Mouse (Mus musculus): ENCODE measurements around the gene Ncapd2. TPM values are rescaled to one million over a fixed set of nuclear protein-coding genes. Genes with fewer than 3 reads are reported as not detected.

Gene Ncapd2
- polyA plus RNA-seq, 1 experiment from 2014 or later, result 39.4 TPM

- Histone ChIP-seq H3K27ac (ENCODE audit: low read length) (no peak overlapping the region), H3K36me3 (ENCODE audit: control insufficient read depth, insufficient read depth, low read length) (peaks cover 15% of the 10 kb centered on the region), H3K9ac (ENCODE audit: low read depth, low read length) (no peak overlapping the region), H3K9me3 (replicated peaks; ENCODE audit: control insufficient read depth, low read length, poor library complexity, severe bottlenecking) (no peaks in the 10 kb centered on the region), H3K27me3 (ENCODE audit: control insufficient read depth, insufficient read depth, low read depth, low read length) (no peaks in the 10 kb centered on the region), H3K4me1 (ENCODE audit: control insufficient read depth, insufficient read depth, low read length) (peaks cover 8% of the 10 kb centered on the region), H3K4me3 (ENCODE audit: low read depth, low read length) (no peak overlapping the region), H3K4me2 (ENCODE audit: low read length) (no peak overlapping the region)
- 85% methylated on average over 15 of the region's 15 CpGs for WGBS
- ATAC-seq, result no peak
Measured at GRCm38 (mm10) chr6:125158944-125159492, 32.5 kb downstream of the Ncapd2 start.

GRCm38 (mm10) chr6:125156903-125157614 lies 34.4 kb downstream of the Ncapd2 start:
- Histone ChIP-seq H3K9me3 (replicated peaks; ENCODE audit: control insufficient read depth, low read length, poor library complexity, severe bottlenecking) (no peaks in the 10 kb centered on the region), H3K27ac (ENCODE audit: low read length) (no peak overlapping the region), H3K4me3 (ENCODE audit: low read depth, low read length) (no peak overlapping the region), H3K4me1 (ENCODE audit: control insufficient read depth, insufficient read depth, low read length) (no peaks in the 10 kb centered on the region), H3K36me3 (ENCODE audit: control insufficient read depth, insufficient read depth, low read length) (peaks cover 30% of the 10 kb centered on the region), H3K27me3 (ENCODE audit: control insufficient read depth, insufficient read depth, low read depth, low read length) (no peaks in the 10 kb centered on the region), H3K4me2 (ENCODE audit: low read length) (no peak overlapping the region), H3K9ac (ENCODE audit: low read depth, low read length) (no peak overlapping the region)
- WGBS, result 15% methylated on average over 7 of the region's 7 CpGs
- ATAC-seq, result no peak

DNA sequence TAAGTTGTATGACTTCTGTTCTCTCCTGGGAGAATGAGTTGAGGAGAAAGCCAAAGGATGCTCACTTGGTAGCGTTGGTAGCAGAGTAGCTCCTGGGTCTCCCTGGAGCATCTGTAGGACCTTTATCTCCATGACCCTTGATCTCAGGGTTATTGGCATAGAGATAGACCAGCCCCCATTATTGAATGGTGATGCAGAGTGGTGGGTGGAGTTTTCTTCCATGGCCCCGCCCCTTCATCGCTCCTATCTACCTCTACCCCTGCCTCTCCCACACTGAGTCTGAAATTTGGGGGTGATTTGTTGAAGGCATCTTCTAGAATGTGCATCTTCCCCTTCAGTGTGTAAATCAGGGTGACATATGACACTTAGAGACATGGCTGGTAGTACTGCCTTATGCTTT lies 35.0 kb downstream of the Ncapd2 start:
- no peaks in the 10 kb centered on the region for H3K9me3 ChIP-seq (replicated peaks; ENCODE audit: control insufficient read depth, low read length, poor library complexity, severe bottlenecking)
- ATAC-seq, result no peak
- no peak overlapping the region for H3K4me3 ChIP-seq (ENCODE audit: low read depth, low read length)
- peaks cover 33% of the 10 kb centered on the region for H3K36me3 ChIP-seq (ENCODE audit: control insufficient read depth, insufficient read depth, low read length)
- H3K9ac ChIP-seq (ENCODE audit: low read depth, low read length), result no peak overlapping the region
- no peak overlapping the region for H3K27ac ChIP-seq (ENCODE audit: low read length)
- H3K27me3 ChIP-seq (ENCODE audit: control insufficient read depth, insufficient read depth, low read depth, low read length), result no peaks in the 10 kb centered on the region
- H3K4me2 ChIP-seq (ENCODE audit: low read length), result no peak overlapping the region
- 78% methylated on average over 3 of the region's 3 CpGs for WGBS
- no peaks in the 10 kb centered on the region for H3K4me1 ChIP-seq (ENCODE audit: control insufficient read depth, insufficient read depth, low read length)

GRCm38 (mm10) chr6:125155262-125155661 lies 36.2 kb downstream of the Ncapd2 start:
- no peak overlapping the region for H3K4me3 ChIP-seq (ENCODE audit: low read depth, low read length)
- no peak for ATAC-seq
- no peak overlapping the region for H3K27ac ChIP-seq (ENCODE audit: low read length)
- no peak overlapping the region for H3K4me2 ChIP-seq (ENCODE audit: low read length)
- no peaks in the 10 kb centered on the region for H3K4me1 ChIP-seq (ENCODE audit: control insufficient read depth, insufficient read depth, low read length)
- 83% methylated on average over 8 of the region's 8 CpGs for WGBS
- H3K9me3 ChIP-seq (replicated peaks; ENCODE audit: control insufficient read depth, low read length, poor library complexity, severe bottlenecking), result no peaks in the 10 kb centered on the region
- no peak overlapping the region for H3K9ac ChIP-seq (ENCODE audit: low read depth, low read length)
- no peaks in the 10 kb centered on the region for H3K27me3 ChIP-seq (ENCODE audit: control insufficient read depth, insufficient read depth, low read depth, low read length)
- peaks cover 23% of the 10 kb centered on the region for H3K36me3 ChIP-seq (ENCODE audit: control insufficient read depth, insufficient read depth, low read length)

DNA sequence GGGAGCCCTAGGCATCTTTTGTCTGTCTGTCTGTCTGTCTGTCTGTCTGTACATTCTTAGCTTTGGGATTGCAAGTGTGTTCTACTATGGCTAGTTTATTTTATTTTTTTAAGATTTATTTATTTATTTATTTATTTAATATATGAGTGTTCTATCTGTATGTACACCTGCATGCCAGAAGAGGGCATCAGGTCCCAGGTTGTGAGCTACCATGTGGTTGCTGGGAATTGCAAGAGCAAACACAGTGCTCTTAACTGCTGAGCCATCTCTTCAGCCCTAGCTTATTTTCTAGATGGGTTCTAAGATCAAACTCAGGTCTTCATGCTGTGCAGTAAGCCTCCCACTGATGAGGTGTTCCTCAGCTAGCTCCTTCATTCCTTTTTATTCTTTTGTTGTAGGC lies 37.0 kb downstream of the Ncapd2 start:
- no peaks in the 10 kb centered on the region for H3K27me3 ChIP-seq (ENCODE audit: control insufficient read depth, insufficient read depth, low read depth, low read length)
- H3K9me3 ChIP-seq (replicated peaks; ENCODE audit: control insufficient read depth, low read length, poor library complexity, severe bottlenecking), result no peaks in the 10 kb centered on the region
- H3K4me2 ChIP-seq (ENCODE audit: low read length), result no peak overlapping the region
- no peak overlapping the region for H3K9ac ChIP-seq (ENCODE audit: low read depth, low read length)
- no peak overlapping the region for H3K27ac ChIP-seq (ENCODE audit: low read length)
- peak; percentile 37; the same call in 1 of the 2 replicates for ATAC-seq
- H3K4me3 ChIP-seq (ENCODE audit: low read depth, low read length), result no peak overlapping the region
- H3K4me1 ChIP-seq (ENCODE audit: control insufficient read depth, insufficient read depth, low read length), result no peaks in the 10 kb centered on the region
- H3K36me3 ChIP-seq (ENCODE audit: control insufficient read depth, insufficient read depth, low read length), result peaks cover 21% of the 10 kb centered on the region

- no peak for ATAC-seq
- 93% methylated on average over 4 of the region's 4 CpGs for WGBS
- H3K9ac ChIP-seq (ENCODE audit: low read depth, low read length), result no peak overlapping the region
- peaks cover 21% of the 10 kb centered on the region for H3K36me3 ChIP-seq (ENCODE audit: control insufficient read depth, insufficient read depth, low read length)
- no peaks in the 10 kb centered on the region for H3K27me3 ChIP-seq (ENCODE audit: control insufficient read depth, insufficient read depth, low read depth, low read length)
- no peak overlapping the region for H3K4me3 ChIP-seq (ENCODE audit: low read depth, low read length)
- H3K4me1 ChIP-seq (ENCODE audit: control insufficient read depth, insufficient read depth, low read length), result peaks cover under 1% of the 10 kb centered on the region; the same call in 1 of the 2 replicates
- no peak overlapping the region for H3K27ac ChIP-seq (ENCODE audit: low read length)
- H3K4me2 ChIP-seq (ENCODE audit: low read length), result no peak overlapping the region
- no peaks in the 10 kb centered on the region for H3K9me3 ChIP-seq (replicated peaks; ENCODE audit: control insufficient read depth, low read length, poor library complexity, severe bottlenecking)
Measured at GRCm38 (mm10) chr6:125153682-125154081, 37.8 kb downstream of the Ncapd2 start.

GRCm38 (mm10) chr6:125153018-125153389 lies 38.5 kb downstream of the Ncapd2 start:
- Histone ChIP-seq H3K27ac (ENCODE audit: low read length) (no peak overlapping the region), H3K4me3 (ENCODE audit: low read depth, low read length) (no peak overlapping the region), H3K9me3 (replicated peaks; ENCODE audit: control insufficient read depth, low read length, poor library complexity, severe bottlenecking) (no peaks in the 10 kb centered on the region), H3K4me2 (ENCODE audit: low read length) (no peak overlapping the region), H3K9ac (ENCODE audit: low read depth, low read length) (no peak overlapping the region), H3K27me3 (ENCODE audit: control insufficient read depth, insufficient read depth, low read depth, low read length) (no peaks in the 10 kb centered on the region), H3K36me3 (ENCODE audit: control insufficient read depth, insufficient read depth, low read length) (peaks cover 21% of the 10 kb centered on the region), H3K4me1 (ENCODE audit: control insufficient read depth, insufficient read depth, low read length) (peaks cover 8% of the 10 kb centered on the region)
- no peak for ATAC-seq
- WGBS, result 87% methylated on average over 5 of the region's 5 CpGs

DNA sequence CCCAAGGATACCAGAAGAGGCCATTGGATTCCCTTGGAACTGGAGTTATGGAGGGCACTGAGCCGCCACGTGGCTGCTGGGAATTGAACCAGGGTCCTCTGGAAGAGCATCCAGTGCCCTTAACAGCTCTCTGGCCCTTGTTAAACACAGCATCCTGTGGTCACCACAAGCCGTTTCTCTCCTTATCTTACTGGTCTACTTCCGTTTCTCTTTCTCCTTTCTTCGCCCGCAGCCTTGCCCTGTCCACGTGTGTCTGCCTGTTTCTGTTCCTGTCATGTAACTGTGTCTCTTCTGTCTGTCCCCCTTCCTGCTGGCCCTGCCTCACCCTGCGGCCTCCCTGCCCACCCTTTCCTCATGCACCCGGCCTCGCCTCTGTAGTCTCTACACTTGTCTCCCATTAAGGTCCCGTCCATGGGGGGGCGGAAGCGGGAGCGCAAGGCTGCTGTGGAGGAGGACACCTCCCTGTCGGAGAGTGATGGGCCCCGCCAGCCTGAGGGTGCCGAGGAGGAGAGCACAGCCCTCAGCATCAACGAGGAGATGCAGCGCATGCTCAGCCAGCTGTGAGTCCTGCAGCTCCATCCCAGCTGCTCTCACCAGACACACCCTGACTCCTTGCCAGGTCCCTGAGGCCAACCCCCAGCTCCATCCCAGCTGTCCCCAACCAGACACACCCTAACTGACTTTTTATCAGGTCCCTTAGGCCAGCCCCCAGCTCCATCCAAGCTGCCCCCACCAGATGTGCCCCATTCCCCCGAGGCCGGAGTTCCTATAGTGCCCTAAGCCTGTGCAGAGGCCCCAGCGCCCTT lies 39.1 kb downstream of the Ncapd2 start:
- no peak overlapping the region for H3K4me3 ChIP-seq (ENCODE audit: low read depth, low read length)
- H3K27me3 ChIP-seq (ENCODE audit: control insufficient read depth, insufficient read depth, low read depth, low read length), result no peaks in the 10 kb centered on the region
- ATAC-seq, result no peak
- no peak overlapping the region for H3K4me2 ChIP-seq (ENCODE audit: low read length)
- H3K36me3 ChIP-seq (ENCODE audit: control insufficient read depth, insufficient read depth, low read length), result peaks cover 21% of the 10 kb centered on the region
- H3K27ac ChIP-seq (ENCODE audit: low read length), result no peak overlapping the region
- H3K4me1 ChIP-seq (ENCODE audit: control insufficient read depth, insufficient read depth, low read length), result peaks cover 14% of the 10 kb centered on the region
- 83% methylated on average over 22 of the region's 22 CpGs for WGBS
- no peak overlapping the region for H3K9ac ChIP-seq (ENCODE audit: low read depth, low read length)
- no peaks in the 10 kb centered on the region for H3K9me3 ChIP-seq (replicated peaks; ENCODE audit: control insufficient read depth, low read length, poor library complexity, severe bottlenecking)

- H3K4me1 ChIP-seq (ENCODE audit: control insufficient read depth, insufficient read depth, low read length), result peaks cover 35% of the 10 kb centered on the region
- no peaks in the 10 kb centered on the region for H3K9me3 ChIP-seq (replicated peaks; ENCODE audit: control insufficient read depth, low read length, poor library complexity, severe bottlenecking)
- no peak overlapping the region for H3K27ac ChIP-seq (ENCODE audit: low read length)
- 78% methylated on average over 7 of the region's 7 CpGs for WGBS
- H3K4me2 ChIP-seq (ENCODE audit: low read length), result no peak overlapping the region
- no peak overlapping the region for H3K9ac ChIP-seq (ENCODE audit: low read depth, low read length)
- no peak overlapping the region for H3K4me3 ChIP-seq (ENCODE audit: low read depth, low read length)
- H3K36me3 ChIP-seq (ENCODE audit: control insufficient read depth, insufficient read depth, low read length), result peaks cover 21% of the 10 kb centered on the region
- no peaks in the 10 kb centered on the region for H3K27me3 ChIP-seq (ENCODE audit: control insufficient read depth, insufficient read depth, low read depth, low read length)
- ATAC-seq, result no peak
Measured at GRCm38 (mm10) chr6:125149569-125149950, 41.9 kb downstream of the Ncapd2 start.
